Mouse (Mus musculus): ENCODE measurements around the gene Zbtb24.

DNA sequence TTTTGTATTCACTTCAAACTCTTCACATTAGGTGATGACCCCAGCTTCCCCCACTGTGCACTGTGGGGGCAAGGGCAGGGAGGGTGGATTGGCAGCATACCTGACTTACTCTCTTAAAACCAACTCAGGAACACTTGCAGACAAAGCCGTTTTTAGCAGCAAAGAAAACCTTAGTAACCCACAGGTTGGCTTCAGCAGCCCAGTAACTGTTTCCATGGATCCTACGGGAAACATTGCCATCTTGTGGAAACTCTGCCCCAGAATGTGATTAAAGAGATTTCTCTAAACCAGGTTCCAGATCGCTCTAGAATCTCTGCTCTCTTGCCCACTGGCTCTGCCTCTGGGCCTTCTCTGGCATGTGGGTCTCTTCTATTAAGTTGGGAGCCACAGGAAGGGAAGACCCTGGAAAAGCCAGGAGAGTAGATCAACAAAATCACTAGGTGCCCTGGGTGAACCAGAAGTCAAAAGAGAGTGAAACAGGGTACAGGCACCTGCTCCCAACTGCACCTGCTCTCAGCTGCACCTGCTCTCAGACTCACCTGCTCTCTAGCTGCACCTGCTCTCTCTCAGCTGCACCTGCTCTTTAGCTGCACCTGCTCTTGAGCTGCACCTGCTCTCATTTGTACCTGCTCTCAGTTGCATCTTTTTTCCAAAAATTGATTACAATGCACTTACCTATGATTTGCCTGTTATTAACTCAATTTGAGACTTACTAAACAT, 46.1 kb upstream of the Zbtb24 start:
- TF ChIP-seq CTCF (IDR thresholded peaks at IDR 0.05) = peak; percentile 57
- TF ChIP-seq EP300 (IDR thresholded peaks at IDR 0.05) = no peak
